Mouse (Mus musculus) G1E-ER4 (cell line): Measurements from ENCODE around the gene Enpp3. TPM values are rescaled to one million over a fixed set of nuclear protein-coding genes. Genes with fewer than 3 reads are reported as not detected.

ENCODE experiments used
- GATA1 ChIP-seq: IDR thresholded peaks from one replicate; pipeline ENCODE4 v1.8.0; 2012; ENCODE audit warnings: low read length, inconsistent platforms
- polyA plus RNA-seq: library from polyadenylated mRNA; stranded (reverse); fragments of >175 nt; gene quantifications from 2 replicates; pipeline ENCODE4 v1.2.3, GENCODE M21; 2012

Gene Enpp3
- polyA plus RNA-seq, 1 experiment, result 0.10 TPM

DNA sequence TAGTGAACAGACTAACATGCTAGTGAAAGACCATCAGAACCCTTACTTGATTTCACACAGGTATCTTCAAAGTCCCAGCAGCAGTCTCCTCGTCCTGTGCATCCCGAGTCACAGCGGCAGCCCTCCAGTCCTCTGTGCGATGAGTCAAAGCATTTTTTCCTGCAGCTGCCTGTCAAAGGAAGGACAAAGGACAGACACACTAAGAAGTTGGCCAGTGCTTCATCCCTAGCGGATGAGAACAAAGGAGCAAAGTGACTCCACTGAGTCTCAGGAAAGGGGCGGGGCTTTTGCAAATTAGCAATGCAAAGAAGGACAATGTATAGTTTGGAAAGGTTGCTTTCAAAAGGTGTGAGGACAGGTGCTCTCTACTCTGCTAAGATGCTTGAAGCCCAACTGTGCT, 16.5 kb downstream of the Enpp3 start:
- TF ChIP-seq GATA1, result no peak

GRCm38 (mm10) chr10:24825456-24826081, 17.1 kb downstream of the Enpp3 start:
- no peak for TF ChIP-seq GATA1

DNA sequence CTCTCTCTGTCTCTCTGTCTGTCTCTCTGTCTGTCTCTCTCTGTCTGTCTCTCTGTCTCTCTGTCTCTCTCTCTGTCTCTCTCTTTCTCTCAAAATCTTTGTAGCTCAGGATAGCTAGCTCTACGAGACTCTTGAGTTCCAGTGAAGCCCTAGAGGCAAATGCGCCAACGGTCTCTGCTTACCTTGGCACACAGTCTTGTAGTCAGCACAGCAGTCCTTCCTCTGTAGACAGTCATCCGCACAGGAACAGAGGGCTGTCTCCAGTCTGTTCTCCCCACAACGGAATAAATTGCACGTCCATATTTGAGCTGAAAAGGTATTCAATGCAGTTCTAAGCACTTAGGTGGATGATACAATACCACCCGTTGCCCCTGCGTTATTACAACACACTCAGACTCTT, 18.0 kb downstream of the Enpp3 start:
- TF ChIP-seq GATA1, result no peak

- TF ChIP-seq GATA1, result no peak
These were observed 18.7 kb downstream of the Enpp3 start for GRCm38 (mm10) chr10:24823697-24824535.

GRCm38 (mm10) chr10:24823265-24823664, 19.4 kb downstream of the Enpp3 start:
- no peak for TF ChIP-seq GATA1

- no peak for TF ChIP-seq GATA1
These were observed 19.8 kb downstream of the Enpp3 start for GRCm38 (mm10) chr10:24822842-24823241.

GRCm38 (mm10) chr10:24821990-24822676, 20.5 kb downstream of the Enpp3 start:
- no peak for TF ChIP-seq GATA1

GRCm38 (mm10) chr10:24819526-24819925, 23.1 kb downstream of the Enpp3 start:
- TF ChIP-seq GATA1, result no peak

GRCm38 (mm10) chr10:24810639-24811038, 32.0 kb downstream of the Enpp3 start:
- no peak for TF ChIP-seq GATA1

DNA sequence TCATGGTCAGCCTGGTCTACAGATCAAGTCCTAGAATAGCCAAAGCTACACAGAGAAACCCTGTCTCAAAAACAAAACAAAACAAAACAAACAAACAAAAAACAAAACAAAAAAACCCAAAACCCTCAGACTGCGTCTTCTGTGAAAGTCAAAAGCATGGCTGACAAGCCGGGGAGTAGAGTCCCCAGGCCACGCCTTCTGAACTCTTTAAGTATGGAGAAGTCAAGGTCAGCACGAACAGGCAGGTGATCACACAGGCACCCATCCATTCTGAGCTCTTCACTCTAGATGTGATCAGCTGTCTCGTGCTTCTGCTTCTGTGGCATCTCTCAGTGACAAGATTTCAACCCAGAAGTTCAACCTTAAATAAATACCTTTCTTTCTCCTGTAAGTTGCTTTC, 35.9 kb downstream of the Enpp3 start:
- no peak for TF ChIP-seq GATA1

GRCm38 (mm10) chr10:24805876-24806275, 36.7 kb downstream of the Enpp3 start:
- no peak for TF ChIP-seq GATA1

- TF ChIP-seq GATA1, result no peak
These were observed 37.5 kb downstream of the Enpp3 start for GRCm38 (mm10) chr10:24805173-24805572.

GRCm38 (mm10) chr10:24802742-24803244, 39.8 kb downstream of the Enpp3 start:
- TF ChIP-seq GATA1, result peak; percentile 52

- no peak for TF ChIP-seq GATA1
These were observed 40.8 kb downstream of the Enpp3 start for GRCm38 (mm10) chr10:24801796-24802195.

- no peak for TF ChIP-seq GATA1
These were observed 45.4 kb downstream of the Enpp3 start for GRCm38 (mm10) chr10:24797246-24797645.

DNA sequence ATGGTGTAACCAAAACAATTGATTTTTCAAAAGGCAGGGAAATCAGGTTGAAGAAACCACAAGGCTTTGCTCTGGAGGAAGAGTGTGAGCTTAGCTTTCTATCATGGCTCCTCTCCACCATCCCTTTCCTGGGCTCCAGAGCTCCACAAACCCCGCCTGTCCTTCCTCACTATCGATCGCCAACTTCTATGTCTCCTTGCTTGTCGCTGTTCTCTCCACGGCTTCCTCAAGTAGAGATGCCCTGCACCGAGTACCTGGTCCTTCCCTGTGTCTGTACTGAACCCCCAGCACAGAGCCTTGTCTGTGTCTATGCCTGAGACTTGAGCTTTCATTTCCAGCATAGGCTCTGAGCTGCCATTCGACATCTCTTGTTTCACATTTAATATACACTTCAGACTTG, 49.9 kb downstream of the Enpp3 start:
- TF ChIP-seq GATA1, result no peak
